ENCODE assay signal across 10 mouse cellular contexts in the genomic region with DNA sequence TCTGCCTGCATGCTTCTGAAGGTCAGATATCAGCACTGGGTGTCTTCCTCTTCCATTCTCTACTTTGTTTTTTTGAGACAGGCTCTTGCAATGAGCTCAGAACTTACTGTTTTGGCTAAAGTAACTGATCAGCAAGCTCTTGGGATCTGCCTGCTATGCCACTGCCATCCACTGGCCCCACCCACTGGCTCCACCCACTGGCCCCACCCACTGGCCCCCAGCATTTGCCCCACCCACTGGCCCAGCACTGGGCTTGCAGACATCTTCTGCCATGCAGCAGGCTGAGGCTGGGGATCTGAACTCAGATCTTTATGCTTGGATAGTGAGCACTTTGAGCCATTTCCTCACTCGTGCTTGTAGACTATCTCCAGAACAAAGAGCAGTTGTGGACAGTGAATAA.
DNase-seq lines count a peak whose midpoint lies in the region; ATAC-seq and TF ChIP-seq lines count a peak whose summit lies in the region.
"Had no signal": no experiment of that assay in that cellular context is flagged by ENCODE, and none has a peak within 500 bp of the region (broad histone marks: within the 10 kb centered on the region; RNA-seq: fewer than 3 reads in every experiment).

No protein-coding gene starts in this region.

- H3K27ac ChIP-seq in hindbrain, embryonic 16.5 days (ENCODE audit: low read depth, low read length), result no peak overlapping the region
- no peak overlapping the region for H3K27ac ChIP-seq in hindbrain, embryonic 13.5 days
- peak overlapping the region; percentile 36 for H3K27ac ChIP-seq in lung, embryonic 16.5 days (ENCODE audit: low read length)
- no peak overlapping the region for H3K27ac ChIP-seq in left cerebral cortex, adult 2 months
- H3K27ac ChIP-seq: hindbrain, postnatal 0 days; macrophage had no signal

- H3K4me3 ChIP-seq in hindbrain, embryonic 16.5 days (ENCODE audit: low read length), result no peak overlapping the region
- no peak overlapping the region for H3K4me3 ChIP-seq in hindbrain, embryonic 13.5 days
- H3K4me3 ChIP-seq in lung, embryonic 16.5 days (ENCODE audit: low read length), result no peak overlapping the region
- no peak overlapping the region for H3K4me3 ChIP-seq in left cerebral cortex, adult 2 months

- ATAC-seq in hindbrain, embryonic 16.5 days, result no peak
- no peak for ATAC-seq in hindbrain, embryonic 13.5 days (ENCODE audit: low FRiP score)
- ATAC-seq in lung, embryonic 16.5 days (ENCODE audit: low read depth), result peak; percentile 70
- ATAC-seq: hindbrain, postnatal 0 days had no signal

- H3K4me2 ChIP-seq in hindbrain, embryonic 16.5 days (ENCODE audit: low read length), result no peak overlapping the region
- H3K4me2 ChIP-seq in hindbrain, embryonic 13.5 days, result no peak overlapping the region
- no peak overlapping the region for H3K4me2 ChIP-seq in lung, embryonic 16.5 days (ENCODE audit: low read depth, low read length)

- TF ChIP-seq CTCF in left cerebral cortex, adult 2 months (IDR thresholded peaks at IDR 0.05), result no peak

- WGBS in hindbrain, embryonic 16.5 days, result 50% methylated on average over 1 of the region's 1 CpGs
- WGBS in hindbrain, embryonic 13.5 days, result 38% methylated on average over 1 of the region's 1 CpGs
- 21% methylated on average over 1 of the region's 1 CpGs for WGBS in lung, embryonic 16.5 days

- peak; percentile 19 for DNase-seq in ES-CJ7 (ENCODE audit: low read depth, low spot score)
- DNase-seq in embryo, embryonic 9.5 days (ENCODE audit: extremely low spot score), result peak; percentile 46
- DNase-seq in layer of hippocampus, postnatal 36 days, result no peak
- no peak for DNase-seq in cerebellum, postnatal 4 days (ENCODE audit: low spot score in 2 of 2)
- no peak for DNase-seq in left cerebral cortex, adult 2 months (ENCODE audit: extremely low spot score in 1 of 2, low spot score in 2 of 2)

- H3K4me1 ChIP-seq in hindbrain, embryonic 16.5 days (ENCODE audit: control insufficient read depth, insufficient read depth, low read depth, low read length), result 0 out of 2 replicates have a peak, but pooled peaks cover 3% of the 10 kb centered on the region
- H3K4me1 ChIP-seq in hindbrain, embryonic 13.5 days (replicated peaks), result peaks cover 2% of the 10 kb centered on the region; the same call in 1 of the 2 replicates
- H3K4me1 ChIP-seq in lung, embryonic 16.5 days (replicated peaks; ENCODE audit: control insufficient read depth, insufficient read depth, low read length), result peaks cover 2% of the 10 kb centered on the region; the same call in 1 of the 2 replicates

- H3K36me3 ChIP-seq in hindbrain, embryonic 16.5 days (ENCODE audit: control insufficient read depth, insufficient read depth, low read length), result no peaks in the 10 kb centered on the region
- H3K36me3 ChIP-seq in hindbrain, embryonic 13.5 days, result no peaks in the 10 kb centered on the region
- no peaks in the 10 kb centered on the region for H3K36me3 ChIP-seq in lung, embryonic 16.5 days (ENCODE audit: control insufficient read depth, insufficient read depth, low read length)

- no peaks in the 10 kb centered on the region for H3K9me3 ChIP-seq in hindbrain, embryonic 16.5 days (ENCODE audit: control insufficient read depth, low read length)
- no peaks in the 10 kb centered on the region for H3K9me3 ChIP-seq in hindbrain, embryonic 13.5 days
- no peaks in the 10 kb centered on the region for H3K9me3 ChIP-seq in lung, embryonic 16.5 days (ENCODE audit: control insufficient read depth, low read length)

- 0 out of 2 replicates have a peak overlapping the region, but pooled peaks have one; percentile 9 for H3K9ac ChIP-seq in hindbrain, embryonic 16.5 days (ENCODE audit: low read depth, low read length)
- no peak overlapping the region for H3K9ac ChIP-seq in hindbrain, embryonic 13.5 days
- no peak overlapping the region for H3K9ac ChIP-seq in lung, embryonic 16.5 days (ENCODE audit: low read length)

- no peaks in the 10 kb centered on the region for H3K27me3 ChIP-seq in hindbrain, embryonic 16.5 days (replicated peaks; ENCODE audit: control insufficient read depth, insufficient read depth, low read length)
- H3K27me3 ChIP-seq in hindbrain, embryonic 13.5 days, result no peaks in the 10 kb centered on the region
- H3K27me3 ChIP-seq in lung, embryonic 16.5 days (ENCODE audit: control insufficient read depth, insufficient read depth, low read depth, low read length), result no peaks in the 10 kb centered on the region

- intact Hi-C loops in left cerebral cortex, adult 2 months (cut with DNase I), result no loop called here

Comparison
In these comparisons a context has a peak if more than half of its experiments do, and no peak if none do; other contexts are left out.
1. DNase-seq: peak in ES-CJ7 (single experiment) and embryo, embryonic 9.5 days (single experiment); none in layer of hippocampus, postnatal 36 days (0 of 2), cerebellum, postnatal 4 days (0 of 2) and left cerebral cortex, adult 2 months (0 of 2).